Mouse (Mus musculus) cerebellum, adult 9-11 months (tissue): ENCODE results near the gene Gk.

Experiments
- DNase-seq: peaks from one replicate; pipeline ENCODE4 v3.0.0; 2022

Gene Gk

DNA sequence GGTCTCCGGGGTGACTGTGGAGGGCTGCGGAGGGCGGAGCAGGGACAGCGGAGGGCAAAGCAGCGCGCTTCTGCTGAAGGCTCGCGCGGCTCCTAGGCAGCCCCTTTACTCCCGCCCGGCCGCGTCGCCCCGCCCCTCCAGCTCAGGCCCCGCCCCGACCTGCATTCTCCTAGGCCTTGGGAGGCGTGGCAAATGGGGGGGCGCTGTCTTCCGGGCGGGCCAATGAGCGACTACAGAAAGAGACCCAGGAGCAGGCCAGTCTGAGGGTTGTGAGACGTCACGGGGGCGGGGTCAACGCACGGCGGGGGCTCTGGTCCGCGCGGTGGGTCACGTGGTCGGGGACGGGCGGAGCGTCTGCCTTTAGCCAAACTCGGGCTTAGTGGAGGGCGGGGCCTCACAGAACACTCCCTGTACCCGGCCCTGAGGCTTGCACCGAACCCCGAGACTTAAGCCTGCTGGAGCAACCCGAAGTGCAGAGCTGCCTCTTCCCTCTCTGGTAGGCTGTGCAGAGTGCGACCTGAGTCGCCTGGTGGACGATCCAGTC is at the start of gene Gk:
Gk (minus strand) TSS at position 276 of the 544 bp plus-strand sequence.
- DNase-seq = peak; percentile 98

DNA sequence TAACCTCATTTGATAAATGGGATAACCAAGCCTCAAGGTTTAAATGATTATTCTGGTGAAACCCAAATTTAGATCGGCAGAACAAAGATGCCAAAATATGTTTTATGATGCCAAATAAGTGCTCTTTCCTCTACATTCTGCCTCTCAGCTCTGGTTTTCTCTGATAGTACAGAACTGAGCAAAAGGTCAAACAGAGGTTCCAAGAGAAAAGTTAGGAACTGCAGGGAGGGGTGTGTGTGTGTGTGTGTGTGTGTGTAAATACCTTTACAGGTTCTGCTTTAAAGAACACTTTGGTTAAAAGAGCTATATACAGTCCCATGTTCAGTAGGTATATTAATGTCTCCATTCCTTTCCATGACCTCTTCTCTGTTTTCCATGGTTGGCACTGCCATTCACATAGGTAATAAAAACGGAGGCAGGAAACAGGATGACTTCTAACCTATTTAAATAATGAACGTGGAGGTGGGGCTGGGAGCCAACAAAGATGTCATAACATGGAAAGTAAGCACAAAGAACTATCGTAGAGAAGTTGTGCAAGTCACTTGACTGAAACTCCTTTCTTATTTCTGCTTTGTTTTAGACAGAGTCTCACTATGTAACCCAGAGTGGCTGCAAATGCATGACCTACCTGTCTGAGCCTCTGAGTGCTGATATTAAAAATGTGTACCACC is 28.2 kb upstream of the Gk start:
- DNase-seq = no peak

DNA sequence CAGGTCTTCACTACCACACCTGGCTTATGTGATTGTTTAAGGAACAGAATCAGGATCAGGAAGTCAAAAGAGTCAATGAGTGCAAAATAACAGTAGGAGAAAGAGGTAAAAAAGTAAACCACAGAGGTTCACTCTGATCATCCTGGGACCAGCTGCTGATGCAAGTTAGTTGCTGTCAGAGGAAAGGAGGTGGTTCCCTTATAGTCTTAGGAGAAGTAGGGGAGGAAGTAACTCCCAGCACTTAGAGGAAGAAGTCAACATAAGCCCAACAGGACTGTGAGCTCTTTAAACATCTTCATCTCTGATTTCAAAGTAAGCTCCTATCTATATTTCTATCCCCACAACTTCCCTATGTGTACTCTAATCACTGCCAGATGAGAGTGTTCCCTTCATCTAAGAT is 26.4 kb upstream of the Gk start:
- no peak for DNase-seq

DNA sequence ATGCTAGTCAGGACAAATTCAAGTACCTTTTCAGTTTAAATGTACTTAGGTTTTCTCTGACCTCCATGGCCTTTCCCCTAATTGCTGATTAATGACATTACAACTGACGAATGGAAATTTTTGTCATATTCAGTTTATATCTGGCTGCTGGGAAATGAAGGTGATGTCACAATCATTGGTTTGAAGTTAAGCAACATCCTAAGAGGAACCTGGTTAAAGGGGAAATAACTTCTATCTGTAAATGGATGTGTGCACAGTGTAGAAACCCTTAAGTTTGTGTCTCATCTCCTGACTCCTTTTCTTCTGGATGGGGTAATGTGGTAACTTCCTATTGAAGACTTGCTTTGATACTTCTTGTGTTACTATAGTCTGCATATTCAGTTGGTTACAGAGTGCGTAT is 20.8 kb upstream of the Gk start:
- DNase-seq = no peak

DNA sequence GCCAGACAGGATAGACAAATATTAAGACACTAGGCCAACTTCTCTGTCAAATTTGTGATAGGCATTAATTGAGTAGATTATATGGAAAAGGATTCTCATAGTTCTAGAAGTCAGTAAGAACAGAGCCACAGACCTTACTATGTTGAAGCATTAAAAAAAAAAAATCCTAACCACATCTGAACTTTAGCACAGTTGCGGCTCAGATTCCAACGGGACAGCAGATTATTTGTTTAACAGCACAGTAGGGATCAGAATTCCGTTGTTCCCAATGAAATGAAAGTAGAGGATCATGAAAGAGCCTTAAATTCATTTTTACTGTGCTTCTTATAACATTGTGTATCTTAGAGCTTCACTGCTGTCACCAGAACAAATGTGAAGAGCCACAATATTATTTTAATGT is 1.7 kb upstream of the Gk start:
- no peak for DNase-seq

DNA sequence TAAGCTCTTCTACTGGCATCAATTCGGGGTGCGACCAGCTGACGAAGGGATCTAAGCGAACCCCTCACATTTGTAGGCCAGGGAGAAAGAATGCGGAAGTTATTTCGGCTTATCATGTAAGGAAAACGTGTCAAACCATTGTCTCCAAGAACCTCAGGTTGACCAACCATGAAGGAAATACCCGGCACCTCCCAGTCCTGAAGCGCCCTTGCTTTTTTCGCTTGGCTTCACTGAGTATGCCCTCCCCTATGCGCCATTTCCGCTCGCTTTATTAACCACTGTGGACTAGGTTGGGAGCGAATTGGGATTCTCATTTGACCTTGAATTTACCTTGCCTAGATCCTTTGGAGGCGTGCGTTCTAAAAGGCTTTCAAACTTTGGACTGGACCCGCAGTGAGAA is 522 bp upstream of the Gk start:
- DNase-seq = no peak

DNA sequence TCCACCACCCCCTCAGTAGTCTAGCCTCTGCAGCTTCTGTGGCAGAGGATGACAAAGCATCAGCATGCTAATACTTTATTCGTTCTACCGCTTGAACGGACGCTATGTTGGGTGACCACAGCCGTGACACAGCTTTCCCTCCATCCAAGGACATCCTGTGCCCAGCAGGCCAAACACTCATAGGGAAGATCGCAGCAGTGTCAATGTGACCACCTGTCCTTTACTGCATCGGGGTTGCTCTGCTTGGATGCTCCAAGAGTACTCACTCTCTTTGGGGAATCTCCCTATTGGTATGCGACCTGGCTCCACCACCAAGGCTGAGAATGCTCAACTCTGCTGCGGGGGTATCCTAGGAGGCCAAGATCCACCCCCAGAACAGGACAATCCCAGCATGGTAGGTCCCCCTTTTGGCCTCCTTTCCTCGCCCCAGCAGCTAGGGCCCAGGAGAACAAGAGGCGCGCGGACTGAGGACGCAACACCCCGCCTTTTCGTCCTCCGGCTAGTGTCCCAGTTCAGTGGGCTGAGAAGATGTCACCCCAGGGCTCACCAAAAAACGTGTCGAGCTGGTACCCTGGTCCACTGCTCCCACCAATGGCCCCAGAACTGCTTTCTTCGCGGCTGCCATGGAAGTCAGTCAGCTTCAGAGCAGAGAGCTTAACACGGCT is 608 bp downstream of the Gk start:
- DNase-seq = no peak

DNA sequence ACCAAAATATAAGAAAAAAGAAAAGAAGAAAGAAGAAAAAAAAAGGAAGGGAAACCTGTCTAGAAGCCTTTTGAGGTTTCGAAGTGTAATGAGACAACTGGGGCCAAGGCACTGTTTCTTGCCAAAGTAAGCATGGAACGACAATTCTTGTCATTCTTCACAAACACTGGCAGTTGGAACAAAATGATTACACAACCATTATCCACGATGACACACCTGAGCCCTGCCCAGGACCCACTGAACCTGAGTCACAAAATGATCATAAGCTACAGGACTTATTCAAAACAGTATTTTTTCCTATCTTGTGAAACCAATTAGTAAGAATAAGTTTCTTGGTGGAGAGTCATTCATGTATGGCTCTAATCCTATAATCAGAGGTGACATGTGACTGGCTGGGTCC is 5.3 kb downstream of the Gk start:
- no peak for DNase-seq

DNA sequence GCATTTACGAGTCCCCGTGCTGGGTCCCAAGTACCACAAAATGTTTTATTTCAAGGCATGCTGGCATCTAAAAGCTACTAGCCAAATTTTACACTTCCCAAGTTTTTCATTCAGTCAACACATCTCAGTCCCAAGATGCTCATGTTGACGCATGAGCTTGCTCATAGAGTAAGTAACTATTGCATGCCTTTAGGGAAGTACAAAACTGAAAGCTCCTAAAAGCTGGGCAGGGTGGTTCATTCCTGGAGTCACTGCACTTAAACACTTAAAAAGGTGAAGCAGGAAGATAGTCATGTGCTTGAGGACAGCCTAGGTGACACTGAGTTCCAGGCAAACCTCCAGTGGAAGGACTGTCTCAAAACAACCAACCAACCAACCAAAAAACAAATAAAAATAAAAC is 5.9 kb downstream of the Gk start:
- DNase-seq = no peak

DNA sequence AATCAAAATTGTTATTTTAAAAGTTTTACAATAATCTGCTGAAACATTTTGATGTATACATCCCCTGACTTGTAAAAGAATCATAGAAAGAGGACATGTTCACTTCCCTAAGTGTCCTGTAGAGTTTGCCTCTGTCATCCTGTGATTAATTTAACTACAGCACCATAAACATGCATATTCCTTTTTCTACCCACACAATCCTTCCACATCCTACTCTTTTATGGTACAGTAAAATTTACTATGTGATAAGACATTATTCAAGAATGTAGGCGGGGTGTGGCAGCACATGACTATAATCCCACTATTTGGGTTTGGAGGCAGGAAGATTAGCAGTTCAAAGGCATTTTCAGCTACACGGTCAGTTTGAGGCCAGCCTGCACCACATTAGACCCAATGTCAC is 8.0 kb downstream of the Gk start:
- no peak for DNase-seq

DNA sequence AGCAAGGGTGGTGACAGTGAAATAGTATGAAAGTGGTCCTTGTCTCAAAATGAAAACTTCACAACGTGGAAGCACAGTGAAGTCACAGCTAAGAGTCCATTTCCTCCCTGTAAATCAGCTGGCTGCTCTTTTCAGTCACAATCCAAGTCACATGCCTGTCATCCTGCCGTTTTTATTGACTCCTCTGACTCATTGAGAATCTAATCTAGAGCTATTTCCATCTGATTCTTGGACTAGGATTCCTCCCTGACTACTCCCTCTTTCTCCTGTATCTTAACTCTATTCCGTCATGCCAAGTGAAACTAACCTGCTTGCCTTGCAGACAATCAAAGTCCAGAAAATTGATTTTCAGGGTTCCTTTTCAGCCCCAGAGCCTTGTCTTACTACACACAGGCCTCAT is 20.6 kb downstream of the Gk start:
- DNase-seq = no peak

DNA sequence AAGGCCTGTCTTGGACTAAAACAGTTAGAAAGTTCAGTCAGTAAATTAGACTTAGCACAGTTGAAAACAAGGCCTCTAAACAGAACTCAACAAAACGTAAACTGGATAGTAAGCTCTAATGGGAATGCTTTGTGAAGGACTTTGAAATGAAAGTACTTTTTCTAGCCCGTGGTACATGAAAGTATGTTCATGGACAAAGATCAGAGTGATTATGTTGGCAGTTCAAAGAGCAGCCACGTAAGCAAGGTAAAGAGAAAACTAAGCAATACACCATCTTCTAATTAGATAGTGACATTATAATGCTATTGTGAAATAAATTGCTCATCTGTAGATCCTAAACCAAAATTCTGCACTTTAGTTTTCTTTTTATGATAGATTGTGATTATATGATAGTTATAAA is 32.8 kb downstream of the Gk start:
- DNase-seq = no peak

DNA sequence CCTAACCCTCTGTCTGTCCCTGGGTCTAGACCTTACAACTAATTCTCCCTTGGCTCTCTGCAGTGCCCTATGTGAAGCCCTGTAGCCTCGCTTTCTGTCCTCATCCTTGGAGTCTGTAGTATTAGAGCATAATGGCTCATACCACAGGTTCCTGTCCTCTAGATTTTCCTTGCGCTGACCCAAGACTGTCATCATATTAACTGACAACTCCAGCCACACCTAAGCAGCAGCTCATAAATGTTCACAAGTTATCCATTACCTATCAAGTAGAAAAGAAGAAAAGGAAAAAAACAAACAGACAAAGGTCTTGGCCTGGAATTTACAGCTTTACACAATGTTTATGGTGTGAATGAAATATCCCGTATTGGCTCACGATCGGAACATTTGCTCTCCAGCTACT is 43.4 kb downstream of the Gk start:
- DNase-seq = no peak

DNA sequence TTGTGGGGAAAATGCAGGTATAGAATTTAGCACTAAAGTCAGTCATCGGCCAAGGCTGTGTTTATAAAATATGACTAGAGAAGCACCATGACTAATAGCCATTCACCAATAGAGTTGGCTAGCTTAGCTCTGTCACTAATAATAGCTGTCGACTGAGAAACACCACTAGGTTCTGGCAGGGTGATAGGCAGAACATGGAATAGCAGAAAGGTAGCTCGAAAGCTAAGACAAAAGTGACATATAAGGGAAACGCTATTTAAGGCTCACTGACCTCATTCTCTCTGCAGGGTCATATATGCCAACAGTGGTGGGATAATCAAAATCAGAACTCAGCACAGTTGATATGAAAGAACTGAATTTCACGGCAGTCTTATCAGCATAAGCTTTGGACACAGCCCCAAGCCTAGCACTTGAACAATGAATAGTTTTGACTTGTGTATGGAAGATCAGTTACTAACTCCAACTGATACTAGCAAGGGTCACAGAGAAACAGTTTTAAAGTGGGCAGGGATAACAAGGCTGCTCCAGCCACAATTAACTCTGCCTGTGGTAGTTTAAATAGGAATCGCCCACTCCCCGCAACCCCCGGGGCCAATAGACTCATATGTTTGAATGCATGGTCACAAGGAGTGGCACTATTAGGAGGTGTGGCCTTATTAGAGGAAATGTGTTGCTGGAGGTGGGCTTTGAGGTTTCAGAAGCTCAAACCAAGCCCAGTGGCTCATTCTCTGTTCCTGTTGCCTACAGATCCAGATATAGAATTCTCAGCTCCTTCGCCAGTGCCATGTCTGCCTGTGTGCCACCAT is 45.3 kb downstream of the Gk start:
- DNase-seq = no peak

DNA sequence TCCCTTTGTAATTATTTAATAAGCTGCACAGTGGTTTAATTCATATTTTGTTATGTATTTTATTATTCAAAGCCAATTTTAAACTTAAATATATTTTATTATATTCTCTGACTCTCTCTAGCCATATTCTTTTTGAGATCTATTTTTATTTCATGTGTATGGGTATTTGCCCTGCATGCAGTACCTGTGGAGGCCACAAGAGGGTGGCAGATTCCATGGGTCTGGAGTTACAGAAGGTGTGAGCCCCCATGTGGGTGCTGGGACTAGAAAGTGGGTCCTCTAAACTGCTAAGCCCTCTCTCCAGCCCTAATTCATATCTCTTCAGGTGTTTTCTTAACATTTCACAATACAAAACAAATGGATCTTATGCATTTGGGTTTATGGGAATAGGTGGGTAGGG is 55.4 kb downstream of the Gk start:
- DNase-seq = no peak

DNA sequence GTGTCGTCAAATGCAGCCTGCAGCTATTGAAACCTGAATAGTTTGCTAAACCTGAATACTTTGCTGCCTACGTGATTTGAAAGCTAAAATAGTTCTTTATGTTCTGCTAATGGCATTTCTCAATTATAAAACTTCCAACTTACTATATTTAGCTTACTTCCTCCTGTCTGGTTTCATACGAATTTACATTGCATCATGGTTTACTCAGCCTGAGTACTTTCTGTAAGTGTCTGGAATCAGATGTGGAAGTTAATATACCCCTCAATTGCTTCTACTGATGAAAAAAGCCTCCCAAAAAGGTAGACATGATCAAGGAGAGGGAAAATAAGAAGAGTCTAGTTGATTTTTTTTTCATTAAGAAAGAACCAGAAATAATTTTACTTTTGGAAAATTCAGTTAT is 66.2 kb downstream of the Gk start:
- no peak for DNase-seq

DNA sequence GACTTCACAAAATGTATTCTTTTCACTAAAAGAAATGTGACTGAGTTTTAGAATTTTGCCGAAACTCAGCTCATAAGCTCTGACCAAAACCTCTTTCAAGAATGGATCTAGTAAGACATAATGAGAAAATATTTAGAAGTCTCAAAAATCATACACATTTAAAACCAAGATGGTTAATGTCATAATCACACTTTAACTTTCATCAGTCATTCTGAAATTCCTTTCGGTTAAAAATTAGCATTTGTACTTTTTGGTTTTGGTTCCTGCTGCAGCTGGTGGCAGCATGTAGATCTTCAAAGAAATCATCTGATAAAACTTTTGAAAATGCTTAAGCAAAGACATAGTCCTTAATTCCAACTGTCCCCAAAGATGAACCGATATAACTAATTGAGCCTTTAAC is 70.9 kb downstream of the Gk start:
- DNase-seq = no peak

DNA sequence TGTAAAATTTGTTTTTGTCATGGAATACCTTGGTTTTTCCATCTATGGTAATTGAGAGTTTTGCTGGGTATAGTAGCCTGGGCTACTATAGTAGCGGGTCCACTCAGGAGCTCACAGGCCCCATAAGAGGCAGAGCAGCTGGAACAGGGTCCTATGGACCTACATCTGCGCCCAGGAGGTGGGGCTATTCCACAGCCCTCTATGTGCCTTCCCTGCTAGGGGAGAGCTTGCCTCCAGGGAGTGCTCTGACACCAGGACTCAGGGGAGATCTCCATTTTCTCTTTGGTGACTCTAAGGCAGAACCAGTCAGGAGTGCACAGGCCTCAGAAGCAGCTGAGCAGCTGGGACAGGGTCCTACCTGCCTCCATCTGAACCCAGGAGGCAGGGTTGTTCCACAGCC is 92.9 kb downstream of the Gk start:
- DNase-seq = no peak

DNA sequence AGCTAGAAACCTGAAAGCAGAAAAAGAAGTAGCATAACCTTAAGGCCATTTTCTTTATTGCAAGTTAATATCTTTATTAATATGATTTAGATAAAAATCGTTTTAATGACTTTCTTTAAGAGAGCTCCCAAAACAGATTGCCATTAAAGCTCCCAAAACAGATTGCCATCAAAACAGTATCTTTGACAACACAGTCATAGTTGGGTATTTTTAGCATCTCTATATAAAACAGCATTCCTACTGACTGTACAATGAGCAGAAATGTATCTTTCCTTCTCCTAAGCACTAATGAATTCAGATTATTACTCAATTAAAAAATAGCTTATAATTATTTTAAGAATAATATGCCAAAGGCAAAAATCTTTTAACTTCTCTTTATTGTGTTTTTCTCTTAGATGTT is 94.5 kb downstream of the Gk start:
- no peak for DNase-seq

DNA sequence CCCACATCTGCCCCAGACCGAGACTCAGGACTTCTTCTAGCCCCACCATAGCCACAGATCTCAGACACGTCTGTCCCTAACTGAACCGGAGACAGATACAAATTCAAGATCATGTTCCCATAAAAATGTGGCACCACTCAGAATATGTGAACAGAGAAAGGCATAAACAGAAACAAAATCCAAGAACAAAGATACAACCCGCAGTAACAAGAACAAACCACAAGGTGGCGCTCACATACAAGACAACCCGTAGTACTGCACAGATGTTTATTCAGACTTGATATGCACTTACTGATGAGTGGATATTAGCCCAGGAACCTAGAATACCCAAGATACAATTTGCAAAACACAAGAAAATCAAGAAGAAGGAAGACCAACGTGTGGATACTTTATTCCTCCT is 99.8 kb downstream of the Gk start:
- peak; percentile 4 for DNase-seq
